Mouse (Mus musculus) testis, adult 2 months (tissue): ENCODE measurements around the gene Apbb1.

ENCODE experiments used
- CTCF ChIP-seq: fragments of 200-500 bp; IDR thresholded peaks from 2 replicates; pipeline ENCODE4 v1.5.1; 2012; ENCODE audit warnings: low read depth, mild to moderate bottlenecking, inconsistent platforms, low read length, moderate library complexity; ENCODE audit not compliant: control insufficient read depth, insufficient read depth, insufficient replicate concordance
- POLR2A ChIP-seq: fragments of 200-500 bp; IDR thresholded peaks from 2 replicates; pipeline ENCODE4 v1.6.1; 2012; ENCODE audit warnings: low read depth, mild to moderate bottlenecking, inconsistent platforms, low read length, moderate library complexity; ENCODE audit not compliant: control insufficient read depth

DNA sequence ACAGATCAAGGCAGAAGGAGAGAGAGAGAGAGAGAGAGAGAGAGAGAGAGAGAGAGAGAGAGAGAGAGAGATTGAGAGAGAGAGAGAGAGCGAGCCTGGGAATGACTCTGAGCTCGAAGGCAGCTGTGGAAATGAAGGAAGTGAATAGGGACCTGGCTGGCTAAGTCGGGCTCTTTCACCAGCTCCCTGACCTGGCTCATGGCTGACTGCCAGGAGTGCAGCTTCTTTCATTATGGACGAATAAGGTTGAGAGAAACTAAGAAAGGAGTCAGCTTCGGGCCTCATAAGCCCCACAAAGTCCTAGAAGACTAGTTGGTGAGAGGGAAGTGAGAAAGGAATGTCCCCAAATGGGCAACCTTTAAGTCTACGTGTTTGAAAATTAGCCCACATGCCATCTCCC lies 61.3 kb downstream of the Apbb1 start:
- TF ChIP-seq CTCF (no peak), POLR2A (no peak)
